Mouse (Mus musculus) spleen, adult 2 months (tissue): Measurements from ENCODE around the gene Grik4. TPM values are rescaled to one million over a fixed set of nuclear protein-coding genes. Genes with fewer than 3 reads are reported as not detected.
"Not testable (repeated sequence)": the region's sequence is repeated elsewhere in the genome, so short reads cannot be mapped to it uniquely, and the experiment has no call there.

Experiments used
- DNase-seq, 2 experiments: peaks; one replicate each; pipeline versions ENCODE4 v3.0.0 to v3.0.0-alpha.2; 2012 to 2021; ENCODE audit warnings: low spot score in 2 of 2, low read depth in 1 of 2
- H3K27ac ChIP-seq: fragments of 200-500 bp; 2 replicates; pipeline ENCODE4 v1.5.1; 2012; ENCODE audit warnings: low read length, inconsistent platforms; ENCODE audit not compliant: insufficient read depth
- H3K27me3 ChIP-seq: fragments of 200-500 bp; 2 replicates; pipeline ENCODE4 v1.6.1; 2012; ENCODE audit warnings: mild to moderate bottlenecking, moderate library complexity, low read length, inconsistent platforms; ENCODE audit not compliant: control insufficient read depth, insufficient read depth
- H3K36me3 ChIP-seq: fragments of 200-500 bp; 2 replicates; pipeline ENCODE4 v1.6.1; 2012; ENCODE audit warnings: mild to moderate bottlenecking, low read length, inconsistent platforms; ENCODE audit not compliant: control insufficient read depth, insufficient read depth
- H3K4me1 ChIP-seq: fragments of 200-500 bp; 2 replicates; pipeline ENCODE4 v1.6.1; 2011; ENCODE audit warnings: inconsistent platforms; ENCODE audit not compliant: control insufficient read depth, insufficient read depth, insufficient read length
- H3K4me3 ChIP-seq: fragments of 200-500 bp; 2 replicates; pipeline ENCODE4 v1.5.1; 2011; ENCODE audit warnings: mild to moderate bottlenecking, inconsistent platforms; ENCODE audit not compliant: insufficient read depth, insufficient read length; ENCODE audit errors: extremely low read depth
- CTCF ChIP-seq: fragments of 200-500 bp; IDR thresholded peaks from 2 replicates; pipeline ENCODE4 v1.5.1; 2011; ENCODE audit warnings: mild to moderate bottlenecking, inconsistent platforms; ENCODE audit not compliant: insufficient read depth, insufficient read length, insufficient replicate concordance; ENCODE audit errors: extremely low read depth
- POLR2A ChIP-seq: fragments of 200-500 bp; IDR thresholded peaks from 2 replicates; pipeline ENCODE4 v1.6.1; 2011; ENCODE audit warnings: low read depth, low read length, inconsistent platforms
- WGBS: fragments of 180-500 bp; shearing (Covaris S2); methylation state at CpG from one replicate; pipeline ENCODE4 v1.1.7; 2018; 5-methylcytosine and 5-hydroxymethylcytosine counted together
- polyA plus RNA-seq: library from polyadenylated mRNA; depleted of rRNA; stranded (reverse); fragments of >200 nt; gene quantifications from 2 replicates; pipeline ENCODE4 v1.2.3, GENCODE M21; 2012

Gene Grik4
- polyA plus RNA-seq, 1 experiment = 0.19 TPM

- H3K27ac ChIP-seq = no peak overlapping the region
- H3K4me1 ChIP-seq = no peaks in the 10 kb centered on the region
- WGBS = 63% methylated on average over 8 of the region's 8 CpGs
- no peaks in the 10 kb centered on the region for H3K27me3 ChIP-seq
- DNase-seq = no peak
- TF ChIP-seq POLR2A = no peak
- no peak for TF ChIP-seq CTCF
- no peak overlapping the region for H3K4me3 ChIP-seq
- no peaks in the 10 kb centered on the region for H3K36me3 ChIP-seq
Measured at GRCm38 (mm10) chr9:42783248-42783903, 160.9 kb downstream of the Grik4 start.

- not testable (repeated sequence) for H3K36me3 ChIP-seq, H3K27ac ChIP-seq, H3K27me3 ChIP-seq, DNase-seq, H3K4me1 ChIP-seq, H3K4me3 ChIP-seq
- 35% methylated on average over 21 of the region's 21 CpGs for WGBS
Measured at GRCm38 (mm10) chr9:42778471-42779263, 165.6 kb downstream of the Grik4 start.

GRCm38 (mm10) chr9:42777913-42778312, 166.4 kb downstream of the Grik4 start:
- no peak for DNase-seq
- TF ChIP-seq CTCF = no peak
- H3K27me3 ChIP-seq = no peaks in the 10 kb centered on the region
- 51% methylated on average over 8 of the region's 8 CpGs for WGBS
- no peaks in the 10 kb centered on the region for H3K36me3 ChIP-seq
- H3K27ac ChIP-seq = no peak overlapping the region
- H3K4me3 ChIP-seq = no peak overlapping the region
- no peaks in the 10 kb centered on the region for H3K4me1 ChIP-seq

- H3K27me3 ChIP-seq = no peaks in the 10 kb centered on the region
- no peak overlapping the region for H3K4me3 ChIP-seq
- WGBS = 57% methylated on average over 9 of the region's 9 CpGs
- no peak overlapping the region for H3K27ac ChIP-seq
- no peaks in the 10 kb centered on the region for H3K4me1 ChIP-seq
- no peaks in the 10 kb centered on the region for H3K36me3 ChIP-seq
- no peak for TF ChIP-seq CTCF
- no peak for TF ChIP-seq POLR2A
- no peak for DNase-seq
Measured at GRCm38 (mm10) chr9:42776804-42777203, 167.5 kb downstream of the Grik4 start.

- 55% methylated on average over 11 of the region's 11 CpGs for WGBS
- DNase-seq = no peak
Measured at GRCm38 (mm10) chr9:42764823-42765560, 179.3 kb downstream of the Grik4 start.

GRCm38 (mm10) chr9:42758682-42759205, 185.5 kb downstream of the Grik4 start:
- Histone ChIP-seq H3K4me1 (no peaks in the 10 kb centered on the region), H3K27ac (no peak overlapping the region), H3K4me3 (no peak overlapping the region), H3K27me3 (no peaks in the 10 kb centered on the region), H3K36me3 (no peaks in the 10 kb centered on the region)
- 53% methylated on average over 5 of the region's 5 CpGs for WGBS
- TF ChIP-seq CTCF = no peak
- TF ChIP-seq POLR2A = no peak
- no peak for DNase-seq

More at GRCm38 (mm10) chr9:42764823-42765560, 179.3 kb downstream of the Grik4 start:
- TF ChIP-seq CTCF (no peak), POLR2A (no peak)
- Histone ChIP-seq H3K4me1 (no peaks in the 10 kb centered on the region), H3K36me3 (no peaks in the 10 kb centered on the region), H3K4me3 (no peak overlapping the region), H3K27me3 (no peaks in the 10 kb centered on the region), H3K27ac (no peak overlapping the region)
